Mouse (Mus musculus) NIH3T3 (cell line): Measurements from ENCODE around the gene Mob3b.
"Not testable (repeated sequence)": the region's sequence is repeated elsewhere in the genome, so short reads cannot be mapped to it uniquely, and the experiment has no call there.

Experiments used
- DNase-seq: peaks from one replicate; pipeline ENCODE4 v3.0.0-alpha.2; 2012; ENCODE audit warnings: low read depth

Gene Mob3b

DNA sequence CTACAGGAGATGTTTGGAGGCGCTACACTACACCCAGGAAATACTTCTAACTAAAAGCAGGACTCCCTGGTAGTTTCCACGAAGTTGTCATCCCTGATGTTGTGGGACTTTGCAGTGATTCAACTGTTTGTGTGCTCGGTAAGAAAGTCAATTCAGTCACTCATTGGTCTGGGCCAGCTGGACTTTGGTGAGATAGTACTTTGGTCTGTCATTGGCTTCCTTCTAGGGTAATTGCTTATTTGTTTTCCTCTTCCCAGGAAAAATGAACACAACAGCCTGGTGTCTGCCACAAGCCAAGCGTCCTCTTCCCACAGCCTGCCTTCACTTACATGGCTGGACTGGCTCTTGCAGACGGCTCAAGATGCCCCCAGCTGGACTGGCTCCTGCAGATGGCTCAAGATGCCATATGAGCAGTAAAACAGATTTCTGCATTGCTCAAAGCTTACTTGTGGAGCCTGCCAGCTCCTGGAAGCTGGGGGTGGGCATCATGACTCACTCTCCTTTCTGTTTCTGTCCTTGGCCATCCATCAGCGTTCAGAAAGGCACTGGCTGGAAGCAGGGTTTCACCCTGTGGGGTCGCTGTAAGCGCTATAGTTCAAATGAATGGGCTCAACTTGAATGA is 190.8 kb downstream of the Mob3b start:
- DNase-seq, result peak; percentile 44

DNA sequence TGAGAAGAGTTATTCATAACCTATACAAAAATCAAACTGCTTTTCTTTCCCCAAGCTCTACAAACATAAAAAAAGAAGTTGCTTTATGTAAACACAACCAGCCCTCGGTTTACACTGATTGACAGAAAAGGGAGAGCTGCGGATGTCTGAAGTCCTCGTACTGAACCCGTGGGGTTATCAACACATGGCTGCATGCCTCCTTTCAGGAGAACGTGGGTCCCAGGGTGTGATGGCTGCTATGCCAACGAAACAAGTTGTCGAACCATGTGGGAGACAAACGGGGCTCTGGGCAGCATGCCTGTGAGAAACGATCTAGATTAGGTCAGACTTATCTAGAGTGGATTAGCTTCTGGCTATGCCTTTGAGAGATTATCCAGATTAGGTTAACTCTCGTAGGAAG is 192.4 kb downstream of the Mob3b start:
- DNase-seq, result no peak

DNA sequence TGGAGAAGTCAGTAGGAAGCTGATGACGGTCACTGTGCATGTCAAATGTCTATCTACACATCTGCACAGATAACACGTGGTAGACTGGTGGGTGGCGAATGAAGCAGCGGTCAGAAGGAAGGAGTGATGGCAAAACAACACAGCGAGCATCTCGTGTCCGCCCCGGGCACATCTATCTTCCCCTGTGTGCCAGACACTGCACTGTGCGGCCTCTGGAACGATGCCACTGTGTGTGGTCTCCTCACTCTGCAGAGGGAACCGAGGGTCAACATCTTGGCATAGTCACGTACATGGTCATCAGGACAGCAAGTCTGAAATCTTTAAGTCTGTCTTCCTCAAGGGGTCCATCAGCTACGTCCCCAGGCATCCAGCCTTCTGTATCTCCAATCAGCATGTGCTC is 193.3 kb downstream of the Mob3b start:
- no peak for DNase-seq

DNA sequence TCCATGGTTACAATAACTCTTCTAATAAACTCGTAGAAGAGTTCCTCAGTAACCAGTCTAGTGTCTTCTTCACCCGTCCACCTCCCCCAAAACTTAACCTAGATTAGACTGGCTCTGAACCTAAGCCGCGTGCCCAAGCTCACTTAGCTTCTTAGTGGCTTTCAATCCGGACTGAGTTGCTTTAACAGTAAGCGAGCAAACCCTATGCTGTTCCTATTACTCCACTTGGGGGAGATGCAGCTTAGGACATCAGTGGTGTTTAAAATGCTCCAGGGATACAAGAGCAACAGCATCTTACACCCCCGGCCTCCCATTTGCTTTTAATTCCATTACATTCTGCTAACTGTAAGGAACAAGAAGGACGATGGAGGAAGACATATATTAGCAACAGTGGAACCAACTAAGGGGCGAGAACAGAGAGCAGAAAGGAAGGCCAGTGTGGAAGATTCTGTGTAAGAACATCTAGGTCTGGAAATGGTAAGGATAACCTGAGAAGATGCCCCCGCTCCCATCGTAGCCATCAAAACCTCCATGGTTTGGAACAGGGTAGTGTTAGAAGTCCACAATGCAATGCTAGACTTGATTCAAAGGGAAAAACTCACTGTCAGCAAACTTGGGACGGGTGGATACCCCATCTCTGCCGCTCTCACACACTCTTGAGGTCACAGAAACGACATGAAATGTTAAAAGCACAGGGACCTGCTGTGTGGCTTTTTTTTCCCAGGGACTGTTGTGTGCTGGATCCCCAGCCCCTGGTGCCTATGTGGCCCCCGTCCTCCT is 196.3 kb downstream of the Mob3b start:
- DNase-seq, result peak; percentile 64

DNA sequence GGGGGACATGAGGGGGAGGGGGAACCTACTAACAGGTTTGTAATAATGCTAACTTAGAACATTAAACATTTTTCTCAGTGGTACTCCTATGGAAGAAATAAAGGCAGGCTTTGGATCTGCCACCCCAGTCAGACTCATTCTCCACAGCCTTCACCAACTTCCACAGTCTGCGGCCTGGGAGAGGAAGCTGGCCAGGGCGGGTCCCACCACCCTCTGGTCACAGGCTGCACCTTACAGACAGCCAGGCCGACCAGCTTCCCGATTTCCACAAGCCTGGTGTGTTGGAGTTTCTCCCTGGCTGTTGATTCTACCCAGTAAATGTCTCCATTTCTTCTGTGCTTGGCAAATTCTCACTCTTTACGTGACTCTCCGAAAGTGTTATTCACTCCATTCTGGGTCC is 197.8 kb downstream of the Mob3b start:
- DNase-seq, result no peak

DNA sequence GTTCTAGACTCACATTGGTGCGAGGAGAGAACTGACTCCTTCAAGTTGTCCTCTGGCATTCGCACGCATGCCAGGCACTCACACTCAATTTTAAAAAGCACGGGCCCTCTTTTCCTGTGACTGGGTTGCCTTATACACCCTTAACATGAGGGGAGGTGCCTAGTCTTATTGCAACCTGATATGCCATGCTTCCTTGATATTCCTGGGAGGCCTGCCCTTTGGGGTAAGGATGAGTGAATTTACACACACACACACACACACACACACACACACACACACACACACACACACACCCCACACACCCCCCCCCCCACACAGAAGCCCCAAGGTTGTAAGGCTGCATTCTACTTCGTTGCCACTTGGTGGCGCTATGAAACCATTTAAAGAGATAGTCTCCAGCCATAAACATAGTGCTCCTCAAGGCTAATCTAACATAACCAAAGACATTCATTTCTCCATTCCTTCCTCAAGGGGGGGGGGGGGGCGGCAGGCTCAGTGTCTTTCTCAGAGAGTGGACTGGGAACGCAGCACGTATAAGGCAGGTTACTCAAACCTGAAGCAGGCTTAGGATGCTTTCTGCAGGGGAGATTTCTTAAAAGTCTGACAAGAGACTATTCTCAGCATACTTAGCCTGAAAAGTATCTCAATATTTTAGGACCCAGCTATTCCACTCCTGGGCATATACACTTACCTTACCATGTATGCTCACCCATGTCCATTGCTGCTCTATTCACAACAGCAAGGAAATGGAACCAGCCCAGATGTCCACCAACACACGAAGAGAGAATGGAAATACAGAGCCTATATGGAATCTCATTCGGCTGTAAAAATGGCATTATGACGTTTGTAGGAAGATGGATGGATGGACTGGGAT is 198.9 kb downstream of the Mob3b start:
- DNase-seq, result peak; percentile 82

DNA sequence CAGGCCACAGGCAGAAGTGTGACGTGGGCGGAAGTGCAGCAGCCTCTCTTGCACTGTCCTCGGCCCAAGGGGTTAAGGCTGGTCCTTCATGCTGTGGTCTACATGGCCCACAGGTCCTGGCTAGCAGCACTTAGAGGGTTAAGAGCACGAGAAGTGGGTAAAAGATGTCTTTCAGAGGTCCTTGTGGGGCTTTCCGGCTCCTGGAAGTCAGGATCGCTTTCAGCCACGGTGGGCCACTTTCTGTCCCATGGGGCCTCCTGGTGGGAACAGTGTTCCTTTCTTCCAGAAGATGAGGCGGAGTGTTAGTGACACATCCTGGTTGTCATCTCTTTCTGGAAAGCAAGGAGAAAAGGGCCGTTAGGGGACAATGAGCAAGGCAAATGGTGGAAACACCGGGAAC is 203.6 kb downstream of the Mob3b start:
- DNase-seq, result no peak

DNA sequence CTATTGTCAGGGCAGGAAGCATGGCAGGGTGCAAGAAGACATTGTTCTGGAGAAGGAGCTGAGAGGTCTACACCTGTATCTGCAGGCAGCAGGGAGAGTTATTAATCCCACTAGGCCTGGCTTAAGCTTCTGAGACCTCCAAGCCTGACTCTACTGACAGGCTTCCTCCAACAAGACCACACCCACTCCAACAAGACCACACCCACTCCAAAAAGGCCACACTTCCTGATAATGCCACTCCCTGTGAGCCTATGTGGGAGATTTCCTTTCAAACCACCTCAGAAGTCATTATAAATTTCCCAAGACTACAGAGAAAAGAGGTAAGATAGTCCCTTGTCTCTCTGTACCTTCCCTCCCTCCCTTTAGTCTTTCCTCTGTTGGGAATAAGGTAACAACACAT is 210.1 kb downstream of the Mob3b start:
- no peak for DNase-seq

DNA sequence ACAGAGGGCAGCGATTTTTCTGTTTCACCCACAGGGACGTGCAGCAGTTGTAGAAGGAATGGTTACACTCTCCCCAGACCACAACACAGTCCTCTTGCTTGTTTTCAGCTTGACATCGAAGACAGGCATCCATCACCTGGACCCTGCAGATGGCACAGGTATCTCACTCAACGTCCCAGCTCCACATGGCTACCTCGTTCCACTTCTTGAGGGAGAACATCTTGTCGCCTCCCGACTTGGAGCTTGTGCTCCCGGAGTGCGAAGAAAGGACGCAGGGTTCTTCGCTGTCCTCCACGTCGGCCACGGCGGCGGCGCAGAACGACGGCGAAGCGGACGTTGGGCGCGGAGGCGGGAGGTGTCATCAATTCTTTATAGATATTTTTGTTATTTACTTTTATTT is 216.2 kb downstream of the Mob3b start:
- no peak for DNase-seq

DNA sequence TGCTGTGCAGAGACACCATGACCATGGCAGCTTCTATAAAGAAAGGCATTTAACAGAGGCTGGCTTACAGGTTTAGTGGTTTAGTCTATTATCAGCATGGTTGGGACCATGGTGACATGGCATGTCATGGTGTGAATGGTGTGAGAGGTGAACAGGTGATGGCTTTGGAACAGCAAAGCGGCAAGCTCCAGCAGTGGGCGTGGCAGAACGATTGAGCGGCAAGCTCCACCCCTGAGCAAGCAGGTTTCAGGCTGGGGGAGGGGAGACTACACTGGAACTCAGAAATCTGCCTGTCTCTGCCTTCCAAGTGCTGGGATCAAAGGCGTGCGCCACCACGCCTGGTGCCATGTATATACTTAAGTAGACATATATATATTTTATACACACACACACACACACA is 228.9 kb downstream of the Mob3b start:
- DNase-seq, result not testable (repeated sequence)

DNA sequence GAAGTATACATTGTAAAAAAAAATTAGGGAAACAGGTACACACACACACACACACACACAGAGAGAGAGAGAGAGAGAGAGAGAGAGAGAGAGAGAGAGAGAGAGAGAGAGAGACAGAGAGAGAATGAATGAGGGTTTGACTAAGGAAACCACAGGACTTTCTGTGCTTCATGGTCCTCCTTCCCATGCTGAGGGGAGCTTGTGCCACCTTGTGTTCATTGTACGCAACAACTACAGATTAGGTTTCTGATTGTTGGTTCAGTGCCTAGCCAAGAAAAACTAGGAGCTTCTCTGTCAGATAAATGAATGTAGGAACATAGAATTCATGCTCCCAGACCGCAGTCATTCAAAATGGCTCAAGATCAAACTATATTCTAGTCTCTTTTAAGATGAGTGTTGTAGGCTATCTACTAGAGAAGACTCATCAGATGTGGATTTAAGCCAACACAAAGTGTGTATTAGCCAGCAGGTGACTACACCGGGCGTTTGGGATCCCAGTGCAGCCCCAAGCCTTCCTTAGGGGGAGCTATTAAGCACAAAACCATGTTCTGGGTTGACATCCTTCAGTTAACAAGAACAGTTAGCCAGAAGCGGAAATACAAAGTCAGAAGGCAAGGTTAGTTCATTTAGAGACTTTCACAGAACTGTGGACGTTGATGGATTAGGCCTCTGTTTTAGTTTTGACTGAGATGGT is 235.0 kb downstream of the Mob3b start:
- peak; percentile 77 for DNase-seq

DNA sequence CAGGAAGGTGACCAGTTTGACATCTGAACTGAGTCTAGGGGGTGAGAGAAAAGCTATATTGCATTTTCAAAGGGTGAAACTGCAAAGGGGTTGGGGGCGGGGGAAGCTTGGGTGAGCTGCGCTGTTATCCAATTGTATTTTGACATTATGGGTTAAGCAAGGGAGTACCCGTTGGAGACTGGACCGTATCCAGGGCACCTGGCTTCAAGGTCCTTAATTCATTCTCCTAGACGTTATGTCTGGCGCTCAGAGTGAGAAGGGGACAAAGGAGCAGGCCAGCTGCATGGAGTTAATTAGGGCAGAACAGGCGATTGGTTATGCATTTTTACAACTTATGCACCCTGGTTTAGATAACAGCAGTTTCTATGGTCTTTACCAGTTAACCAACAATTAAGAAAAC is 239.9 kb downstream of the Mob3b start:
- DNase-seq, result no peak

DNA sequence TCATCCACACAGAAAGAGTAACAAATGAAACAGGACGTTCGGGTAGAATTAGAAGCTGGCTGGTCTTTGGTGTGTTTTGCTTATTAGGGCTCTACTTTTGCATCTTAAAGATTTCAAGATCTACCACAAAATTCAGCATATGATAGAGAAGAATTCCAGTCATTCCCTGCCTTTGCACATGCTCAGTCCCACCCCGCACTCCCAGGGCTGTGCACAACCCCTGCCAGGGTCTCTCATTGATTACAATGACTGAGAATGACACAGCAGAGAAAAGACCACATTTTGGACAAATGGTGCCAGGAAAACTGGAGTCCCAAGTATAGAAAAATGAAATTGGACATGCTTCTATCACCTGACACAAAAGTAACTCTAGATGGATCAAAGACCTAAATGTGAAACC is 245.1 kb downstream of the Mob3b start:
- DNase-seq, result no peak

DNA sequence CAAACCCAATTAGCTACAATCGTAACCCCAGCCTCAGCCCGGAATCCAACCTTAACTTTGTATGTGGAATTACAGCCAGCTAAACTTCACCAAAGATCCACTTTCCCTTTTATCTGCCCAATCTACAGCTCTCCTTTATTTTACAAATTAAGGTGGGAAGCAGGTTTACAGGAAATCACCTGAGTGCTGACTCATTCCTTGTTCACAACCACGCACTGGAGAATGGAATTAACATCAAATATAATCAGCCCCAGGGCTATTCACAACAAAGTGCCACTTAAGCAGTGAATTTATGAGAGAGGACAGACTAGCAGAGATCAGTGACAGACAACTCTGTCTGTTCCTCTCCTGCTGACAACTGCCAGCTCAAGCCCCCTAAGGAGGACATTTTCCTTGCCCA is 245.9 kb downstream of the Mob3b start:
- no peak for DNase-seq

DNA sequence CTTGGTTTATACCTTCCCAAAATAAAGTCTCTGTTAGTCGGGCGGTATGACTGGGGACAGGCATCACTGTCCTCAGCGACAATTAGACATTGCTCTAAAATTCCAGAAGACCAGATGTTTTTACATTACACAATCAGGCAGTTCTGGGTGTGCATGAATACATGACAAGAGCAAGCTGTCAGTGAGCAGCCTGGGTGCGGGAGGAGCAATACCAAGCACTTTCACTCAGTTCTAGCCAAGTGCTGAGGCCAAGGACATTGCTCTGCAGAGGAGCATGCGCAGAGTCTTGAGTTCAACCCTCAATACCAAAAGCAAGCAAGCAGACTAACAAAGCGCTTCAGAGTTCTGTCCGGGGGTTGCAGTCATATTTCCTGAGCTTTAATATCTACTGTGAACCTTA is 249.2 kb downstream of the Mob3b start:
- no peak for DNase-seq

DNA sequence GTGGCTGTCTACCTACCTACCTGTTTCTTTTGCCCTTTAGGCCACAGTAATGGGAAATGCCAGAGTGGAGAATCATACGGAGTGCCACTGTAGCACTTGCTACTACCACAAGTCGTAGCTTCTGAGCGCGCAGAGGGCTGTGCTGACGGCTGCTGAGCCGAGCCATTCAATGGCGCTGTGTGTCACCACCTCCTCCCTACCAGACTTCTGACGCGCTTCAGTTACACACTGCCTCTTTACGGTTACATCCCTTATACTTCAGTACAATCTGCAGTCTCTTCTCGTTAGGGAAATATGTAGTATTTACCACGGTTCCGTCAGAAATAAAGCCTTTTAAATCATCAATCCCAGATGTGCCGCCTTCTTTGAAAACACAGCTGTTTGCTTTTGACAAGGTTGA is 250.3 kb downstream of the Mob3b start:
- no peak for DNase-seq

DNA sequence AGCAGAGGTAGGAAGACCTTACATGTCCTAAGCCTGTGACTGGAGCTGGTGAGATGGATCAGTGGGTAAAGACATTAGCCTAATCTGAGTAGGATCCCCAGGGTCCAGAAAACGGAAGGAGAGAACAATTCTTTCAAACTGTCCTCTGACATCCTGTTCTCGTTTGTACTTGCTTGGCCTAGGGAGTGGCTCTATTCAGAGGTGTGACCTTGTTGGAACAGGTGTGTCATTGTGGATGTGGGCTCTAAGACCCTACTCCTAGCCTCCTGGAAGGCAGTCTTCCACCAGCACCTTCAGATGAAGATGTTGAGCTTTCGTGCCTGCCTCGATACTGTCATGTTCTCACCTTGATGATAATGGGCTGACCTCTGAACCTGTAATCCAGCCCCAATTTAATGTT is 251.1 kb downstream of the Mob3b start:
- no peak for DNase-seq

DNA sequence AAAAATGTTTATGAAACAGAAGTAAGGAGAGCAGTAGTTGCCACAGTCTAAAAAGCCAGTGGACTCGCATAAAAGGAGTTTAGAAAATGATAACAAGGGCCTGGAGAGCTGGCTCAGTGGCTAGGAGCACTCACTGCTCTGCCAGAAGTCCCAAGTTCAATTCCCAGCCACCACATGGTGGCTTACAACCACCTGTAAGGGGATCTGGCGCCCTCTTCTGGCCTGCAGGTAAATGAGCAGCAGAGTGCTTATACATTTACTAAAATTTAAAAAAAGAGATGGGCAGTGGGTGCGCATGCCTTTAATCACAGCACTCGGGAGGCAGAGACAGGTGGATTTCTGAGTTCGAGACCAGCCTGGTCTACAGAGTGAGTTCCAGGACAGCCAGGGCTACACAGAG is 251.9 kb downstream of the Mob3b start:
- DNase-seq, result peak; percentile 28

DNA sequence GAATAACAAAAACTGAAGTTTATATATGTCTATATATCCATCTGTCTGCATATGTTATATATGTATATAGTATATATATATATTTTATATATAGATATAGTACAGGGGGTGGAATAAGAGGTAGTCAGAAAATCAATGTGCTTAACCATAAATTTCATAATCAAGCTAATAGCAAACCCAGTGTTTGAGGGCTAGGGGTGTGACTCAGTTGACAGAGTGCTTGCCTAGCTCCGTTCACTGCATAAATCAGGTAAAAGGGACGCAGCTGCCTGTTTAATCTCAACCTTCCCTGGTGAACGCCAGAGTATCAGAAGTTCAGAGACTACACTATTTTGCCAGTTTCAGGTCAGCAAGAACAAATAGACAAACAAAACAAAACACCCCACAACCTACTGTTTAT is 255.7 kb downstream of the Mob3b start:
- not testable (repeated sequence) for DNase-seq

DNA sequence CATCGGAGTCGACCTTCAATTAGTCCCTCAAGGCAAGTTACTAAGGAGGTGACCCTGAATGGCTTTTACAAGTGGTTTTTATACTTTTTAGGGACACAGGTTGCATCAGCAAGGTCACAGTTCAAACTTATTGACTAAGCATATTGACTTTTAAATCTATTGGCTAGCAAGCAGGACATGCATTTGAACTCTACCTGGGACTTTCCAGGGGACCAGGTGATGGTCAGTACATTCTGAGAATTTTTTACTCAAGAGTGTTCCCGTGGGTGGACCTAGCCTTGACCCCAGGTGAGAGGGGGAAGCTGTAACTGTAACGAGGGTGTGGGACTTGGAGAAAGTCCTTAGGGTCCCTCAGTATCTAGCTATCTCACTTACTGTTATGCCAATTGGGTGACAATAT is 256.1 kb downstream of the Mob3b start:
- no peak for DNase-seq

DNA sequence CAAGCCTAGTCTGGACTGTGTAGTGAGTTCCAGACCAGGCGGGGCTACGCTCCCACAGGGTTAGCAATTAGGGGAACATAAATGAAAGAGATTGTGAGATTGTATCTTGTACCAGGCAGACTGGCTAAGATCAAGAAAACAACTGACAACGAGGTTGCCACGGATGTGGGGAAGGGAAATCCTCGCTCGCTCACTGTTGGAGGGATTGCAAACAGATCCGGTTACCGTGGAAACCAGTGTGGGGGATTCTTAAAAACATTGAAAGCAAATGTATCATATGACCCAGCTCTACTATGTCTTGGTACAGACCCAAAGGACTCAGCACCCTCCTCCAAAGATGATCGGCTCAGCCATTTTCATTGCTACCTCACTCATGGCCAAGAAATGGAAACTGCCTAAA is 257.1 kb downstream of the Mob3b start:
- peak; percentile 2 for DNase-seq

DNA sequence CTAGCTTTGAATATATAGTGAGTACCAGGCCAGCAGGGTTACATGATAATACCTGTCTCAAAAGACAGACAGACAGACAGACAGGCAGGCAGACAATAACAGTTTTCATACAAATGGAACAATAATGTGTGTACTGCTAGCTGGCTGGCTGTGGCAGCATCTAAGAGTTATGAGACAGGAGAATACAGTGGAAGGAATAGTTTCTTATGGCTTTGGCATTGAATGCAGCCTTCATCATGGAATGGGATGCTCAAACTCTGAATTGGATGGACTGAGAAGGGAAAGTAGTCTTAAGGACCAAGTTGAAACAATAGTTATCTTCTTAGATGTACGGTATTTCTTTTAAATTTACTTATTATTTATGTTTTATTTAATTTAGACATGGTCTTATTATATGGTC is 258.0 kb downstream of the Mob3b start:
- DNase-seq, result no peak
